Mouse (Mus musculus) monocyte, adult 2 months (primary cell): Measurements from ENCODE around the gene Arpp21.

Source experiments
- DNase-seq, 2 experiments: peaks; one replicate each; pipeline ENCODE4 v3.0.0; 2022; ENCODE audit warnings: low spot score in 2 of 2, low read depth in 1 of 2

Gene Arpp21

DNA sequence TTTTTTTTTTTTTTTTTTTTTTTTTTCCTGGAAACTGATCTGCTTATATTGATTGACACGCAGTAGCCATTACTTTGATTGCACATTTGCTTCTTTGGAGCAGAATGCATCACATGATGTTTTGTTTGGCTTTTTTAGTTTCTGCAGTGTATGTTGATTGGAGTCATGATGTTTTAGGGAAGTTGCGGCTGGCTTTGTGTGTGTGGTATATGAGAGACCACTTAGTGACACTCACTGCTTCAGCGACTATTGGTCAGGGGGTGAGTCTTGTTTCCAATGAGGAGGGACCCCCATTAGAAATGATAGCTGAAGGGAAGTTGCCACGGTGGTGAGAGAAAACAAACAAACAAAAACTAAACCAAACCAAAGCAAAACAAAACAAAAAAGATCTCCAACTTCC is 55.7 kb downstream of the Arpp21 start:
- DNase-seq: no peak

- DNase-seq: no peak
Observed at GRCm38 (mm10) chr9:112178438-112178837, 57.3 kb downstream of the Arpp21 start.

DNA sequence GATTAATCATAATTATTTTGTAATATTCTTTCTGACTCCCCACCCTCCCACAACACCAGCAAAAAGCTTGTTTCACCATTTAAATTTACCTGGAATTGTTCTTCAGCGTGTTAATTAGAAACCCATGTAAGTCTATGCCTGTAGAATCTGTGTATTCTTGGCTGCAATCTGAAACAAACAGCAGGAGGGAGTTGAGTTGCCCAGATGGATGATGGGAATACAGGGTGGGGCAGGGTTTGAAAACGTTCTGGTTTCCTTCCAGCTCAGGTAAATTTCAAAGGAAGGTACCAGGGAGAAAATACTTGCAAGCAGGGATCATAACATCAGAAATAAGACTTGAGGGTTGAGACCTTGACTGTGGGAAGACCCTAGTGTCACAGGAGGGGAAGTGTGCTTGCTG is 58.2 kb downstream of the Arpp21 start:
- no peak for DNase-seq

GRCm38 (mm10) chr9:112176317-112176716 is 59.4 kb downstream of the Arpp21 start:
- no peak for DNase-seq

- DNase-seq: no peak
Observed at GRCm38 (mm10) chr9:112174407-112175357, 61.1 kb downstream of the Arpp21 start.

GRCm38 (mm10) chr9:112173778-112174177 is 62.0 kb downstream of the Arpp21 start:
- no peak for DNase-seq

DNA sequence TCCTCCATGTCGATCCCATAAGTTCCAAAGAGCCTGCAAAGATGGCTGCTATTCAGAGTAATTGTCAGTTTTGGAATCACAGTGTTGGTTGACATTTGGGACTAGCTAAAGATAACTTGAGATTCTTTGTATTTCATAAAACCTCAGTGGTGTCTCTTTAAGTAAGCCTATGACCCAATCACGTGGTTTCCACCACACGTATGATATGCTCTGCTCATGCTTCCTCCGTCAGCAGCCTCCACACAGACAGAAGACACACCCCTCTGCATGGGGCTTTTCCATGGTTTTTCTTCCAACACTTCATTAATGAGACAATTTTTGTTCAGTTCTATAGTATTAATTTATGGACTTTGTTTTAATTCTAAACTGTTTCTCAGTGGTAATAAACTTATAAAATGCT is 71.1 kb downstream of the Arpp21 start:
- DNase-seq: no peak

- no peak for DNase-seq
Observed at GRCm38 (mm10) chr9:112160981-112161380, 74.8 kb downstream of the Arpp21 start.

- DNase-seq: no peak
Observed at GRCm38 (mm10) chr9:112153972-112154371, 81.8 kb downstream of the Arpp21 start.

- DNase-seq: no peak
Observed at GRCm38 (mm10) chr9:112152762-112153161, 83.0 kb downstream of the Arpp21 start.

DNA sequence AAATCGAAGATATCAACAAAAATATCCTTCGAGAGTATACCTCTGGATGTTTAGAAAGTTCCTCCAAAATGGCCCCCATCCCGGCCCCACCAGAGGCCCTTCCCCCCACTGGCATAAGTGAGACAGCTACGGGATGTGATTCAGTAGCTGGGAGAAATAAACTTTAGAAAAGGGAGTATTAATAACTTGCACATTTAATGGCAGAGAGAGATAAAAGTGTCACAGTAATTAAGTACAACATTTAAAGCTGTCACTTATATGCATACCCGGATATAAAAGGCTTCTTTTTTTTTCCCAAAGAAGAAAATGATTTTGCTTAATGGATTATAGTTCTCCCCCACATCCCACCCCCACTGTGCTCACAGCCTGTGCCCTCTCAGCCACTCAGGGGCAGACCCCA is 84.6 kb downstream of the Arpp21 start:
- DNase-seq: no peak

GRCm38 (mm10) chr9:112140658-112141057 is 95.1 kb downstream of the Arpp21 start:
- DNase-seq: no peak

DNA sequence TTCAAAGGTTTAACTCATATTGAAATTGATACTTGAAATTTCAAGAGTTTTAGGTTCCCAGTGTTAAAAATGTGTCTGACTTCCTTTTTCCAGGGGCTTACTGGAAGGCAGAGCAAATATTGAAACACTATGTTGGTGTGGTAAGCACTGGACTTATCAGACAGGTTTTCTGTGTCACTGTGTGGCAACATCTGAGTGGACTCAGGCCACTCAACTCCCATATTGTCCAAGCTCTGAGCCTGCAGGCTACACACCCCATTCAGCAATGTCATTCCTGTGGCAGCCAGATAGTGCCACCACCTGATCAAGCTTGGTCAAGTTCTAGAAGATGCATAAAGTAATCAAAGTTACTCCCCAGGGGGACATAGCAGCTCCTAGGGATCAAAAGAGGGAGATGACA is 97.9 kb downstream of the Arpp21 start:
- DNase-seq: no peak

DNA sequence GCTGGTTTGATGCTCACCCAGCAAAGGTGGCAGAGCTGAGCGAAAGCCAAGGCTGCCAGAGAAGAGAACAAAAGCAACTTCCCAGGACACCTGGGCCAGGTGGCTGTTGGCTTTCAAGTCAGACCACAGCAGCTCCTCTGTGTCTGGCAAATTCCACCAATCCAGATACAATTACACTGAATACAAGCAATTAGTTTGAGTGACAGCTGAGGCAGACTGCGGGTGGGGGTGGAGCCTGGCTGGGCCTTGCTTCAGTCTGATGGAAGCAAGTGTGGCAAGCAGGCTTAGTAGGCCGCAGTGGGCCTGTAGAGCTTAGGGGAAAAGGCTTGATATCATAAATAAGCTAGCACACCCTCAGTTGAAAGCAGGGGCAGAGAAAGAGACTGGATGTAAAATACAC is 104.9 kb downstream of the Arpp21 start:
- no peak for DNase-seq

GRCm38 (mm10) chr9:112124667-112125066 is 111.1 kb downstream of the Arpp21 start:
- no peak for DNase-seq

DNA sequence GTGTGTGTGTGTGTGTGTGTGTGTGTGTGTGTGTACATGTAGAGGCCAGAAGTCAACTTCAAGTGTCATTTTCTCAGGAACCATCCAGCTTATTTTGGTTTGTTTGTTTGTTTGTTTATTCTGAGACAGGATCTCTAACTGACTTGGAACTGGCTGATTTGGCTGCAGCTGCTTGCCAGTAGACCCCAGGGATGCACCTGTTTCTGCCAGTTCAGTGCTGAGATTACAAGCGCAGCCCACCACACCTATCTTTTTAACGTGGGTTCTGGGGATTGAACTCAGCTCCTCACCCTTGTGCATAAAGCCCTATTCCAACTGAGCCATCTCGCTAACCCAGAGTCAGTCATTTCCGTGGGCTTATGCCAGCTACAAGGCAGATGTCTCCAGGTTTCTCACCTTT is 111.6 kb downstream of the Arpp21 start:
- no peak for DNase-seq

DNA sequence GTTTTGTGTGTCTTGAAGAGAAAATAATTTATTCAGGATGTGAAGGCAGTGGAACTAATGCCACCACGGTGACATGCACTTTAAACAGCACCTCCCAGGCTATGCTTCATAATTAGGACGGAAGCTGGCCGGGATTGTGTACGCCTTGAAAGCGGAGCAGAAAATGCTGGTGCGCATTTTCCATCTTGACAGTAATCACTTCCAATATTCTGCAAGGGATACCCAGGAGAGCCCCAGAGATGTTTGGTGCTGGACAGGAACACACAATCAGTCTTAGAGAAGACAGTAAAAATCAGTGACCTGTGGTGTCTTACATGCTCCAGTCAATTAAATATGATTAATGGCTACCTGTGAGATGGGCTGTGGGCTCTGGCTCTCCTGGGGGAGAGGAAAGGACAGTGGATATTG is 112.3 kb downstream of the Arpp21 start:
- no peak for DNase-seq

DNA sequence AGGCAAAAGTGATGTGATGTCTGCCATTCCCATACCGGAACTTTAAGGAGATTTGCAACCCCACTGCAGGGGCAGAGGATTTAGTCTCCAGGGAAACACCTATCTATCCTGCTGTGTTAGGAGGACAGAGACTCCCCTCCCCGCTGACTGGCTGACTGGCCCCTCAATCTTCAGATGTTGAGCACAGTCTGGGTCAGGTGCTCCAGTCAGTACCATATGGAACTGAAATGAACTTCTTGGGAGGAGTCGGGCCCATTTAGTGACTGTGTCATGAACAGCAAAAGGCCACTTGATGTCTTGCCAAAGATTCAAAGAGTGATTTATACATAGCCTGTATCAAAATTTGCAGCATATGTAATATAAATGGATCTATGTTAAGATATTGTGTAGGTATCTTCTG is 116.2 kb downstream of the Arpp21 start:
- DNase-seq: no peak

- DNase-seq: no peak
Observed at GRCm38 (mm10) chr9:112119106-112119433, 116.7 kb downstream of the Arpp21 start.

GRCm38 (mm10) chr9:112118411-112119105 is 117.2 kb downstream of the Arpp21 start:
- DNase-seq: no peak

- DNase-seq: no peak
Observed at GRCm38 (mm10) chr9:112117632-112118410, 117.9 kb downstream of the Arpp21 start.

- DNase-seq: no peak
Observed at GRCm38 (mm10) chr9:112111610-112112009, 124.1 kb downstream of the Arpp21 start.
